Mouse (Mus musculus): ENCODE measurements at regions not wholly inside any gene's neighbourhood (a gene's known extent, or its start where the extent isn't known, plus 50 kb on each side); places are given as distances from the start of the nearest gene placed in this dataset.

- no peak for ATAC-seq (ENCODE audit: low FRiP score, low TSS enrichment)
- Histone ChIP-seq H3K4me2 (replicated peaks; ENCODE audit: low read depth) (no peak overlapping the region), H3K4me1 (replicated peaks; ENCODE audit: control insufficient read depth, insufficient read depth) (no peaks in the 10 kb centered on the region), H3K27me3 (ENCODE audit: control insufficient read depth, insufficient read depth, low read length) (no peaks in the 10 kb centered on the region), H3K9ac (ENCODE audit: low read length) (no peak overlapping the region), H3K27ac (replicated peaks) (no peak overlapping the region), H3K9me3 (ENCODE audit: control insufficient read depth, low read length) (no peaks in the 10 kb centered on the region), H3K4me3 (ENCODE audit: low read depth, low read length) (no peak overlapping the region), H3K36me3 (ENCODE audit: control insufficient read depth, insufficient read depth, low read length) (no peaks in the 10 kb centered on the region)
- WGBS: 84% methylated on average over 12 of the region's 12 CpGs
- no peak for TF ChIP-seq EP300 (optimal IDR thresholded peaks at IDR 0.05)
- TF ChIP-seq CTCF (IDR thresholded peaks at IDR 0.05; ENCODE audit: low read depth): no peak
- no peak for DNase-seq (ENCODE audit: low spot score)
Observed at GRCm38 (mm10) chr10:96374293-96375069, 238.1 kb downstream of the Gm5426 start.

DNA sequence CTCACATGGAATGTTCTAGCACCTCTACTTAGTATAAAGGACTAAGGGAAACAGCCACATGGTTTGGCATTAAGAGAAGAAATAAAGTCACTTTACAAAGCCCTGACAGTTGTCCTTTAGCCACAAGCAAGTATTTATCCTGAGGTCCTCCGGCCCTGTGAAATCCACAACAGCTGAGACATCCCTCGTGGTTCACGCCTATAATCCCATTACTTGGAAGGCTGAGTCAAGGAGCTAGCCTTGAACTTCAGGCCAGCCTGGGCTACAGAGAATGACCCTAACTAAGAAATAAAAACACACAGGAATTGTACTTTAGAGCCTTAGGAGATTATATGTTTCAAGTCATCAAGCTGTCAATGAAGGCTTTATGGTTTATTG is 238.7 kb downstream of the Gm5426 start:
- Histone ChIP-seq H3K4me3 (ENCODE audit: low read depth, low read length) (no peak overlapping the region), H3K9me3 (ENCODE audit: control insufficient read depth, low read length) (no peaks in the 10 kb centered on the region), H3K9ac (ENCODE audit: low read length) (no peak overlapping the region), H3K27me3 (ENCODE audit: control insufficient read depth, insufficient read depth, low read length) (no peaks in the 10 kb centered on the region), H3K4me1 (replicated peaks; ENCODE audit: control insufficient read depth, insufficient read depth) (no peaks in the 10 kb centered on the region), H3K36me3 (ENCODE audit: control insufficient read depth, insufficient read depth, low read length) (no peaks in the 10 kb centered on the region), H3K4me2 (replicated peaks; ENCODE audit: low read depth) (no peak overlapping the region), H3K27ac (replicated peaks) (no peak overlapping the region)
- 92% methylated on average over 3 of the region's 3 CpGs for WGBS
- TF ChIP-seq EP300 (optimal IDR thresholded peaks at IDR 0.05) (no peak), CTCF (IDR thresholded peaks at IDR 0.05; ENCODE audit: low read depth) (no peak)
- DNase-seq (ENCODE audit: low spot score) (no peak), ATAC-seq (ENCODE audit: low FRiP score, low TSS enrichment) (no peak)

GRCm38 (mm10) chr10:96377549-96377948 is 239.3 kb upstream of the Btg1 start:
- H3K36me3 ChIP-seq (ENCODE audit: control insufficient read depth, insufficient read depth, low read length): no peaks in the 10 kb centered on the region
- H3K4me3 ChIP-seq (ENCODE audit: low read depth, low read length): no peak overlapping the region
- WGBS: 86% methylated on average over 4 of the region's 4 CpGs
- TF ChIP-seq EP300 (optimal IDR thresholded peaks at IDR 0.05) (no peak), CTCF (IDR thresholded peaks at IDR 0.05; ENCODE audit: low read depth) (no peak)
- DNase-seq (ENCODE audit: low spot score) (no peak), ATAC-seq (ENCODE audit: low FRiP score, low TSS enrichment) (no peak)
- H3K4me2 ChIP-seq (replicated peaks; ENCODE audit: low read depth): no peak overlapping the region
- H3K27me3 ChIP-seq (ENCODE audit: control insufficient read depth, insufficient read depth, low read length): no peaks in the 10 kb centered on the region
- H3K4me1 ChIP-seq (replicated peaks; ENCODE audit: control insufficient read depth, insufficient read depth): no peaks in the 10 kb centered on the region
- H3K27ac ChIP-seq (replicated peaks): no peak overlapping the region
- no peak overlapping the region for H3K9ac ChIP-seq (ENCODE audit: low read length)
- H3K9me3 ChIP-seq (ENCODE audit: control insufficient read depth, low read length): no peaks in the 10 kb centered on the region

DNA sequence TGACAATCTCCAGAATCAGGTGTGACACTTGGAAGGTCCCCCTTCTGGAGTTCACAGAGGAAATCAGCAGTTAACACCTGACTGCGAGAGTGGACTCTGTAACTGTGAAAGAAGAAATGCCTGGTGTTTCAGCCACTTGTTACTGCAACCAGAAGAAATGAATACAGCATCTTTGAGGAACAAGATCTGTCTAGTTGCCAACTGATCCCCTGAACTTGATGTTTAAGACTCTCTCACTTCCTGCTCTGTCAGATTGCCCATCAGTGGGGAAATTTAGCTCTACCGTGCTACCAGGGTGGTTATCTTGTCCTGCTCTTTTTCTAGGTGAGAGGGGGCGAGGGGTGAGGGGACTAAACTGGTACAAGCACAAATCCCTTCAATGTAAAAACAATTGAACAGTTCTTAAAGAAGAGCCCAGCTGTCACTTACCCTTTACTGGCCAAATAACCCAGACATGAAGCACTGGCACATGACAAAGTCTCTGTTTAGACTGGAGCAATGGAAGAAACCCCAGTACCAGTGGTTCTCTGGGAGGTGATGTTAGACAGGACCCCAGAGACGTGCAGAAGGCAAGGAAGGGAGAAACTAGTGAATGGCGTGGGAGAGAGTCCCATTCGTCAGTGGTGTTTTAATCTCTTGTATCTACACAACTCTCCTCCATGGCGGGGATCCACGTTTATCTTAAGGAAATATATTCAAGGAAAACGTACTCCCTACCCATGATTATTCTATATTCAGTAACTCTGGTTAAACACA is 237.6 kb upstream of the Btg1 start:
- no peak for ATAC-seq (ENCODE audit: low FRiP score, low TSS enrichment)
- 47% methylated on average over 9 of the region's 9 CpGs for WGBS
- H3K27ac ChIP-seq (replicated peaks): no peak overlapping the region
- no peaks in the 10 kb centered on the region for H3K9me3 ChIP-seq (ENCODE audit: control insufficient read depth, low read length)
- no peak for DNase-seq (ENCODE audit: low spot score)
- H3K4me2 ChIP-seq (replicated peaks; ENCODE audit: low read depth): no peak overlapping the region
- no peak for TF ChIP-seq EP300 (optimal IDR thresholded peaks at IDR 0.05)
- TF ChIP-seq CTCF (IDR thresholded peaks at IDR 0.05; ENCODE audit: low read depth): no peak
- no peak overlapping the region for H3K9ac ChIP-seq (ENCODE audit: low read length)
- H3K4me1 ChIP-seq (replicated peaks; ENCODE audit: control insufficient read depth, insufficient read depth): no peaks in the 10 kb centered on the region
- H3K36me3 ChIP-seq (ENCODE audit: control insufficient read depth, insufficient read depth, low read length): no peaks in the 10 kb centered on the region
- H3K27me3 ChIP-seq (ENCODE audit: control insufficient read depth, insufficient read depth, low read length): no peaks in the 10 kb centered on the region
- no peak overlapping the region for H3K4me3 ChIP-seq (ENCODE audit: low read depth, low read length)

GRCm38 (mm10) chr10:96381664-96382063 is 235.1 kb upstream of the Btg1 start:
- no peak for DNase-seq (ENCODE audit: low spot score)
- Histone ChIP-seq H3K4me1 (replicated peaks; ENCODE audit: control insufficient read depth, insufficient read depth) (no peaks in the 10 kb centered on the region), H3K9ac (ENCODE audit: low read length) (no peak overlapping the region), H3K9me3 (ENCODE audit: control insufficient read depth, low read length) (no peaks in the 10 kb centered on the region), H3K27me3 (ENCODE audit: control insufficient read depth, insufficient read depth, low read length) (no peaks in the 10 kb centered on the region), H3K4me2 (replicated peaks; ENCODE audit: low read depth) (no peak overlapping the region), H3K36me3 (ENCODE audit: control insufficient read depth, insufficient read depth, low read length) (no peaks in the 10 kb centered on the region), H3K27ac (replicated peaks) (no peak overlapping the region), H3K4me3 (ENCODE audit: low read depth, low read length) (no peak overlapping the region)
- TF ChIP-seq CTCF (IDR thresholded peaks at IDR 0.05; ENCODE audit: low read depth): no peak
- no peak for ATAC-seq (ENCODE audit: low FRiP score, low TSS enrichment)
- 85% methylated on average over 6 of the region's 6 CpGs for WGBS

DNA sequence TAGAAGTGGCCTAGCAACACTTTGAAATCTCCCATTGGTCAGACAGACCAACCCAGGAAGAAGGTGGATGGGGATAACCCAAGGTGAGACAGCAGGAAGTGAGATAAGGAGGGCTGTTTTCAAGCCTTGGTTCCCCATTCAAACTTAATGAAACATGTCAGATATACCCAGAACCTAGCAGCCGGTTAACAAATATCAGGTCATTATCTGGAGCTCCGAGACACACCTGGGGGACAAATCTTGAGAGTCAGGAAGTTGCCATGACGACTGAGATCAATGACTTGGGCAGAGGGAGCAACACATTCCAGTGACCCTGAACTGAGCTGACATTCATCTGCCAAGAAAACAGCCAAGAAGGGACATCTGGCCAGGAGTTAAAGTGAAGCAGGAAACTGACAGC is 225.1 kb upstream of the Btg1 start:
- 49% methylated on average over 3 of the region's 3 CpGs for WGBS
- H3K9me3 ChIP-seq (ENCODE audit: control insufficient read depth, low read length): no peaks in the 10 kb centered on the region
- DNase-seq (ENCODE audit: low spot score) (no peak), ATAC-seq (ENCODE audit: low FRiP score, low TSS enrichment) (no peak)
- no peaks in the 10 kb centered on the region for H3K4me1 ChIP-seq (replicated peaks; ENCODE audit: control insufficient read depth, insufficient read depth)
- no peak for TF ChIP-seq CTCF (IDR thresholded peaks at IDR 0.05; ENCODE audit: low read depth)
- TF ChIP-seq EP300 (optimal IDR thresholded peaks at IDR 0.05): no peak
- H3K4me2 ChIP-seq (replicated peaks; ENCODE audit: low read depth): no peak overlapping the region
- H3K36me3 ChIP-seq (ENCODE audit: control insufficient read depth, insufficient read depth, low read length): no peaks in the 10 kb centered on the region
- H3K9ac ChIP-seq (ENCODE audit: low read length): no peak overlapping the region
- H3K4me3 ChIP-seq (ENCODE audit: low read depth, low read length): no peak overlapping the region
- no peak overlapping the region for H3K27ac ChIP-seq (replicated peaks)
- H3K27me3 ChIP-seq (ENCODE audit: control insufficient read depth, insufficient read depth, low read length): no peaks in the 10 kb centered on the region

Measured in stomach, postnatal 0 days (tissue).